Mouse (Mus musculus) hindbrain, embryonic 13.5 days (tissue): ENCODE data around the gene Mecom. TPM values are rescaled to one million over a fixed set of nuclear protein-coding genes. Genes with fewer than 3 reads are reported as not detected.
A peak's percentile ranks its signal among the peaks of the same experiment; 100 is the strongest.

Source experiments
- ATAC-seq: fragments of 200-750 bp; cut with Nextera tagmentation; 2 replicates; pipeline ENCODE4 v1.8.0; 2017; ENCODE audit warnings: moderate TSS enrichment; ENCODE audit not compliant: low FRiP score
- H3K27ac ChIP-seq: fragments of 300-500 bp; sonication (generic); 2 replicates; pipeline ENCODE4 v1.5.1; 2015; ENCODE audit warnings: inconsistent platforms, mild to moderate bottlenecking, moderate library complexity
- H3K27me3 ChIP-seq: fragments of 300-500 bp; sonication (generic); 2 replicates; pipeline ENCODE4 v1.6.1; 2015; ENCODE audit warnings: mild to moderate bottlenecking, inconsistent platforms
- H3K36me3 ChIP-seq: fragments of 300-500 bp; sonication (generic); 2 replicates; pipeline ENCODE4 v1.6.1; 2015; ENCODE audit warnings: mild to moderate bottlenecking, inconsistent platforms
- H3K4me1 ChIP-seq: fragments of 300-500 bp; sonication (generic); replicated peaks from 2 replicates; pipeline ENCODE4 v1.6.1; 2015; ENCODE audit warnings: inconsistent platforms
- H3K4me2 ChIP-seq: fragments of 300-500 bp; sonication (generic); 2 replicates; pipeline ENCODE4 v1.6.1; 2015; ENCODE audit warnings: inconsistent platforms, mild to moderate bottlenecking, moderate library complexity
- H3K4me3 ChIP-seq: fragments of 300-500 bp; sonication (generic); 2 replicates; pipeline ENCODE4 v1.5.1; 2015; ENCODE audit warnings: mild to moderate bottlenecking, inconsistent platforms
- H3K9ac ChIP-seq: fragments of 300-500 bp; sonication (generic); 2 replicates; pipeline ENCODE4 v1.6.1; 2015; ENCODE audit warnings: mild to moderate bottlenecking, inconsistent platforms
- H3K9me3 ChIP-seq: fragments of 300-500 bp; sonication (generic); 2 replicates; pipeline ENCODE4 v1.6.1; 2016; ENCODE audit warnings: inconsistent platforms
- WGBS: fragments of 180-500 bp; shearing (Covaris S2); methylation state at CpG from one replicate; pipeline ENCODE4 v1.1.7; 2015; 5-methylcytosine and 5-hydroxymethylcytosine counted together
- polyA plus RNA-seq: library from polyadenylated mRNA; unstranded; fragments of >200 nt; fragmentation: Nextera tagmentation; extraction: Ambion mirVana; gene quantifications from 2 replicates; pipeline ENCODE4 v1.2.1, GENCODE M21; 2015

Gene Mecom
- polyA plus RNA-seq, 1 experiment from 2014 or later = 12.3 TPM

GRCm38 (mm10) chr3:30468068-30468835 is 79.6 kb downstream of the Mecom start:
- no peak for ATAC-seq
- no peak overlapping the region for H3K4me2 ChIP-seq
- 82% methylated on average over 7 of the region's 7 CpGs for WGBS
- H3K27ac ChIP-seq = no peak overlapping the region
- H3K4me3 ChIP-seq = no peak overlapping the region
- no peaks in the 10 kb centered on the region for H3K9me3 ChIP-seq
- H3K36me3 ChIP-seq = no peaks in the 10 kb centered on the region
- no peaks in the 10 kb centered on the region for H3K4me1 ChIP-seq
- no peak overlapping the region for H3K9ac ChIP-seq
- H3K27me3 ChIP-seq = 0 out of 2 replicates have a peak, but pooled peaks cover 4% of the 10 kb centered on the region

- H3K9ac ChIP-seq = no peak overlapping the region
- H3K4me1 ChIP-seq = no peaks in the 10 kb centered on the region
- 0 out of 2 replicates have a peak, but pooled peaks cover 4% of the 10 kb centered on the region for H3K27me3 ChIP-seq
- H3K36me3 ChIP-seq = no peaks in the 10 kb centered on the region
- no peak overlapping the region for H3K4me2 ChIP-seq
- H3K27ac ChIP-seq = no peak overlapping the region
- no peak for ATAC-seq
- H3K9me3 ChIP-seq = no peaks in the 10 kb centered on the region
- H3K4me3 ChIP-seq = no peak overlapping the region
- 56% methylated on average over 11 of the region's 11 CpGs for WGBS
These were observed 81.7 kb downstream of the Mecom start for GRCm38 (mm10) chr3:30466031-30466650.

GRCm38 (mm10) chr3:30464497-30464896 is 83.3 kb downstream of the Mecom start:
- 92% methylated on average over 3 of the region's 3 CpGs for WGBS
- H3K4me1 ChIP-seq = no peaks in the 10 kb centered on the region
- no peak overlapping the region for H3K4me3 ChIP-seq
- no peak overlapping the region for H3K9ac ChIP-seq
- H3K27me3 ChIP-seq = 0 out of 2 replicates have a peak, but pooled peaks cover 4% of the 10 kb centered on the region
- H3K27ac ChIP-seq = no peak overlapping the region
- no peaks in the 10 kb centered on the region for H3K9me3 ChIP-seq
- H3K36me3 ChIP-seq = no peaks in the 10 kb centered on the region
- ATAC-seq = no peak
- no peak overlapping the region for H3K4me2 ChIP-seq

- Histone ChIP-seq H3K27ac (no peak overlapping the region), H3K27me3 (0 out of 2 replicates have a peak, but pooled peaks cover 4% of the 10 kb centered on the region), H3K36me3 (no peaks in the 10 kb centered on the region), H3K4me1 (no peaks in the 10 kb centered on the region), H3K4me3 (no peak overlapping the region), H3K9ac (no peak overlapping the region), H3K4me2 (no peak overlapping the region), H3K9me3 (no peaks in the 10 kb centered on the region)
- ATAC-seq = no peak
- 89% methylated on average over 2 of the region's 2 CpGs for WGBS
These were observed 86.0 kb downstream of the Mecom start for GRCm38 (mm10) chr3:30461831-30462230.

DNA sequence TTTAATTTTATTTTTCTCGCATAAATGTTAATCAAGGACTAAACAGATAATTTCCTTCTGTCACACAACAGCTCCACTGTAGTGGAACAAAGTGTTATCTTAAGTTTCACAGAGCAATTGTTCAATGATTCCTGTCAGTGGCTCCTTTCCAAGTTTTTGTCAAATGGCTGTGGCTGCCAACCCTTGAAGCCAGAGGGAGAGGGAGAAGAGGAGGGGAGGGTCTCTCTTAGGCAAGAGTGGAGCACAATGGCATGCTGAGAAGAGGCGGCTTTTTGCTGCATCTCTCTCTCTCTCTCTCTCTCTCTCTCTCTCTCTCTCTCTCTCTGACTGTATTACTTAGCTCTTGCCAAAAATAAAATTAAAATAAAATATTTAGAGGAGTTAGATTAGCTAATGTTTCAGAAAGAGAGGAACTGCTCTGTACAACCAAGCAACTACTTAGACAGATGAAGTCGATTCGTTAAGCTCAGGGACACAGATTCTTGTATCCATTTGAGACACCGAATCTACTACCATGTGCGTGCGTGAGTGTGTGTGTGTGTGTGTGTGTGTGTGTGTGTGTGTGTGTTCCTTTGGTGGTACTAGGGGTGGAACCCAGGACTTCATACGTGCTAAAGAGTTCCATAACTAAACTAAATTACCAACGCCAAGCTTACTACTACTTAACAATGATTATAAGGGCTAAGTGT is 86.8 kb downstream of the Mecom start:
- H3K9me3 ChIP-seq = no peaks in the 10 kb centered on the region
- 77% methylated on average over 9 of the region's 9 CpGs for WGBS
- H3K4me3 ChIP-seq = no peak overlapping the region
- H3K27ac ChIP-seq = no peak overlapping the region
- H3K9ac ChIP-seq = no peak overlapping the region
- 0 out of 2 replicates have a peak, but pooled peaks cover 4% of the 10 kb centered on the region for H3K27me3 ChIP-seq
- no peak overlapping the region for H3K4me2 ChIP-seq
- H3K4me1 ChIP-seq = no peaks in the 10 kb centered on the region
- ATAC-seq = peak; percentile 49; the same call in 1 of the 2 replicates
- no peaks in the 10 kb centered on the region for H3K36me3 ChIP-seq

DNA sequence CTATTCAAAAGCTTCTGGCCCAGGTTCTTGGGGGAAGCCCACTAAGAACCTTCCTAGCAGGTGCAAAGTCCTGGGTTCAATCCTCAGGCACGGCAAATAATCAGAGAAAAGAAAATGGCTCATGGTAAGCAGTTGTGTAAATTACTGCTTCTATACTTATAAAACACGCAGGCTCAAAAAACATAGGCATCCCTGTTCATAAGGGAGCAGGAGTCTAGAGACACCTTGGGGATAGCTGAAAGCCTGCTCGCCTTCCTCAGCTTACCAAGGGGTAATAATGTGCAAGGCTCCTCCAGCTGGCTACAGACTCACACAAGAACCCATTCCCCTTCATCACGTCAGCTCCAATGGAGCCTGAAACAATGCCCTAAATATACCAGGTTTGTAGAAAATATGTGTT is 88.2 kb downstream of the Mecom start:
- H3K4me3 ChIP-seq = no peak overlapping the region
- ATAC-seq = no peak
- H3K9me3 ChIP-seq = no peaks in the 10 kb centered on the region
- 92% methylated on average over 4 of the region's 4 CpGs for WGBS
- H3K27ac ChIP-seq = no peak overlapping the region
- no peak overlapping the region for H3K4me2 ChIP-seq
- H3K36me3 ChIP-seq = no peaks in the 10 kb centered on the region
- H3K9ac ChIP-seq = no peak overlapping the region
- H3K27me3 ChIP-seq = no peaks in the 10 kb centered on the region
- H3K4me1 ChIP-seq = no peaks in the 10 kb centered on the region

- no peak for ATAC-seq
These were observed 89.7 kb downstream of the Mecom start for GRCm38 (mm10) chr3:30457975-30458678.

GRCm38 (mm10) chr3:30455902-30456301 is 91.9 kb downstream of the Mecom start:
- peaks cover 15% of the 10 kb centered on the region for H3K4me1 ChIP-seq
- WGBS = 82% methylated on average over 8 of the region's 8 CpGs
- H3K4me2 ChIP-seq = no peak overlapping the region
- H3K4me3 ChIP-seq = no peak overlapping the region
- H3K9ac ChIP-seq = no peak overlapping the region
- no peaks in the 10 kb centered on the region for H3K36me3 ChIP-seq
- no peaks in the 10 kb centered on the region for H3K27me3 ChIP-seq
- H3K27ac ChIP-seq = no peak overlapping the region
- ATAC-seq = no peak
- H3K9me3 ChIP-seq = no peaks in the 10 kb centered on the region

More at GRCm38 (mm10) chr3:30457975-30458678, 89.7 kb downstream of the Mecom start:
- Histone ChIP-seq H3K27me3 (no peaks in the 10 kb centered on the region), H3K9me3 (no peaks in the 10 kb centered on the region), H3K27ac (no peak overlapping the region), H3K9ac (no peak overlapping the region), H3K4me3 (no peak overlapping the region), H3K4me1 (peaks cover 8% of the 10 kb centered on the region), H3K36me3 (no peaks in the 10 kb centered on the region), H3K4me2 (no peak overlapping the region)
- 52% methylated on average over 9 of the region's 9 CpGs for whole genome bisulfite sequencing

GRCm38 (mm10) chr3:30453546-30454455 is 94.0 kb downstream of the Mecom start:
- no peaks in the 10 kb centered on the region for H3K27me3 ChIP-seq
- no peaks in the 10 kb centered on the region for H3K36me3 ChIP-seq
- no peaks in the 10 kb centered on the region for H3K9me3 ChIP-seq
- H3K9ac ChIP-seq = no peak overlapping the region
- 0 out of 2 replicates have a peak overlapping the region, but pooled peaks have one; percentile 44 for H3K27ac ChIP-seq
- H3K4me1 ChIP-seq = peaks cover 15% of the 10 kb centered on the region
- WGBS = 58% methylated on average over 15 of the region's 15 CpGs
- no peak overlapping the region for H3K4me2 ChIP-seq
- H3K4me3 ChIP-seq = no peak overlapping the region
- no peak for ATAC-seq

DNA sequence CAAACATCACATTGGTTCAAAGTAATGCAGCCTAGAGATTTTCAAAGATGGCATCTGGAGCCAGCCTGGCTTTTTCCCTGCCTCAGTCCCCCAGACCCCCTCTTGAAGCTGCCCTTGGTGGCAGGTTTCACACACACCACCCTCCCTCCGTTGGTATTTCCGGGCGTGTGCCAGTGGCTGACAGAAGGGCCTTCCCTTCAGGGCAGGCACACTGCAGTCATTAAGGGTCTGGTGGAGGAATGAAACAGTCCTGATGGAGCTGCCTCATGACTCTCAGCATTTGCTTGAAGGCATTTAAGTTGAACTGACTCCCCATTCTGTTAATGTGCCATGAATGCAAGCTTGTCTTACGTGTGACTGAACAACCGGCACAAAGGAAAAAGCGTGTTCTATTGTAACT is 94.8 kb downstream of the Mecom start:
- H3K4me1 ChIP-seq = peaks cover 15% of the 10 kb centered on the region
- H3K9ac ChIP-seq = no peak overlapping the region
- ATAC-seq = no peak
- no peak overlapping the region for H3K4me2 ChIP-seq
- WGBS = 66% methylated on average over 6 of the region's 6 CpGs
- H3K36me3 ChIP-seq = no peaks in the 10 kb centered on the region
- no peaks in the 10 kb centered on the region for H3K27me3 ChIP-seq
- no peak overlapping the region for H3K4me3 ChIP-seq
- H3K27ac ChIP-seq = 0 out of 2 replicates have a peak overlapping the region, but pooled peaks have one; percentile 32
- no peaks in the 10 kb centered on the region for H3K9me3 ChIP-seq

GRCm38 (mm10) chr3:30452511-30452910 is 95.3 kb downstream of the Mecom start:
- Histone ChIP-seq H3K4me3 (no peak overlapping the region), H3K9me3 (no peaks in the 10 kb centered on the region), H3K36me3 (no peaks in the 10 kb centered on the region), H3K4me1 (peaks cover 15% of the 10 kb centered on the region), H3K27ac (no peak overlapping the region), H3K27me3 (no peaks in the 10 kb centered on the region), H3K4me2 (no peak overlapping the region), H3K9ac (no peak overlapping the region)
- no peak for ATAC-seq
- WGBS = 72% methylated on average over 7 of the region's 7 CpGs
